Mouse (Mus musculus): ENCODE results near the gene Gm42957. TPM values are rescaled to one million over a fixed set of nuclear protein-coding genes. Genes with fewer than 3 reads are reported as not detected.
"Not testable (repeated sequence)": the region's sequence is repeated elsewhere in the genome, so short reads cannot be mapped to it uniquely, and the experiment has no call there.

The Gm42957 gene
- total RNA-seq, 1 experiment from 2014 or later, result not detected

GRCm38 (mm10) chr3:96668424-96669067, 33.3 kb downstream of the Gm42957 start:
- no peak for ATAC-seq (replicated peaks; ENCODE audit: insufficient number of reproducible peaks, low FRiP score, low TSS enrichment, poor library complexity, severe bottlenecking)

- ATAC-seq (replicated peaks; ENCODE audit: insufficient number of reproducible peaks, low FRiP score, low TSS enrichment, poor library complexity, severe bottlenecking), result peak; percentile 96
These were observed 34.6 kb downstream of the Gm42957 start, which contains the start of gene Ankrd35 for GRCm38 (mm10) chr3:96669727-96670468. Ankrd35 (plus strand) TSS chr3:96670131.

- no peak for ATAC-seq (replicated peaks; ENCODE audit: insufficient number of reproducible peaks, low FRiP score, low TSS enrichment, poor library complexity, severe bottlenecking)
These were observed 36.2 kb downstream of the Gm42957 start for GRCm38 (mm10) chr3:96671519-96671918.

GRCm38 (mm10) chr3:96673514-96673913, 38.2 kb downstream of the Gm42957 start:
- ATAC-seq (replicated peaks; ENCODE audit: insufficient number of reproducible peaks, low FRiP score, low TSS enrichment, poor library complexity, severe bottlenecking), result no peak

GRCm38 (mm10) chr3:96674442-96674841, 39.2 kb downstream of the Gm42957 start:
- no peak for ATAC-seq (replicated peaks; ENCODE audit: insufficient number of reproducible peaks, low FRiP score, low TSS enrichment, poor library complexity, severe bottlenecking)

GRCm38 (mm10) chr3:96675171-96675570, 39.9 kb downstream of the Gm42957 start:
- ATAC-seq (replicated peaks; ENCODE audit: insufficient number of reproducible peaks, low FRiP score, low TSS enrichment, poor library complexity, severe bottlenecking), result no peak

- ATAC-seq (replicated peaks; ENCODE audit: insufficient number of reproducible peaks, low FRiP score, low TSS enrichment, poor library complexity, severe bottlenecking), result no peak
These were observed 40.4 kb downstream of the Gm42957 start for GRCm38 (mm10) chr3:96675690-96676089.

- ATAC-seq (replicated peaks; ENCODE audit: insufficient number of reproducible peaks, low FRiP score, low TSS enrichment, poor library complexity, severe bottlenecking), result no peak
These were observed 43.2 kb downstream of the Gm42957 start for GRCm38 (mm10) chr3:96678456-96678855.

GRCm38 (mm10) chr3:96679159-96679674, 43.9 kb downstream of the Gm42957 start:
- ATAC-seq (replicated peaks; ENCODE audit: insufficient number of reproducible peaks, low FRiP score, low TSS enrichment, poor library complexity, severe bottlenecking), result no peak

GRCm38 (mm10) chr3:96680269-96680956, 45.1 kb downstream of the Gm42957 start:
- ATAC-seq (replicated peaks; ENCODE audit: insufficient number of reproducible peaks, low FRiP score, low TSS enrichment, poor library complexity, severe bottlenecking), result no peak

GRCm38 (mm10) chr3:96683496-96683895, 48.2 kb downstream of the Gm42957 start:
- no peak for ATAC-seq (replicated peaks; ENCODE audit: insufficient number of reproducible peaks, low FRiP score, low TSS enrichment, poor library complexity, severe bottlenecking)

GRCm38 (mm10) chr3:96684151-96684821, 49.0 kb downstream of the Gm42957 start:
- no peak for ATAC-seq (replicated peaks; ENCODE audit: insufficient number of reproducible peaks, low FRiP score, low TSS enrichment, poor library complexity, severe bottlenecking)

GRCm38 (mm10) chr3:96684822-96685156, 49.5 kb downstream of the Gm42957 start:
- ATAC-seq (replicated peaks; ENCODE audit: insufficient number of reproducible peaks, low FRiP score, low TSS enrichment, poor library complexity, severe bottlenecking), result no peak

- ATAC-seq (replicated peaks; ENCODE audit: insufficient number of reproducible peaks, low FRiP score, low TSS enrichment, poor library complexity, severe bottlenecking), result not testable (repeated sequence)
These were observed 50.8 kb downstream of the Gm42957 start for GRCm38 (mm10) chr3:96686057-96686456.

GRCm38 (mm10) chr3:96688854-96689253, 53.6 kb downstream of the Gm42957 start:
- no peak for ATAC-seq (replicated peaks; ENCODE audit: insufficient number of reproducible peaks, low FRiP score, low TSS enrichment, poor library complexity, severe bottlenecking)

GRCm38 (mm10) chr3:96690298-96690697, 55.0 kb downstream of the Gm42957 start:
- 0 out of 2 replicates have a peak, but pooled peaks have one; percentile 36 for ATAC-seq (replicated peaks; ENCODE audit: insufficient number of reproducible peaks, low FRiP score, low TSS enrichment, poor library complexity, severe bottlenecking)

GRCm38 (mm10) chr3:96692506-96692905, 57.2 kb downstream of the Gm42957 start:
- no peak for ATAC-seq (replicated peaks; ENCODE audit: insufficient number of reproducible peaks, low FRiP score, low TSS enrichment, poor library complexity, severe bottlenecking)

- no peak for ATAC-seq (replicated peaks; ENCODE audit: insufficient number of reproducible peaks, low FRiP score, low TSS enrichment, poor library complexity, severe bottlenecking)
These were observed 58.3 kb downstream of the Gm42957 start for GRCm38 (mm10) chr3:96693579-96693978.

- peak; percentile 51 for ATAC-seq (replicated peaks; ENCODE audit: insufficient number of reproducible peaks, low FRiP score, low TSS enrichment, poor library complexity, severe bottlenecking)
These were observed 61.0 kb downstream of the Gm42957 start, which contains the start of gene Pias3 for GRCm38 (mm10) chr3:96696198-96696765. Pias3 (plus strand) TSS chr3:96696384.
